8 mouse cellular contexts compared by ENCODE assay signal in genomic region chr14:45539659-45540468, GRCm38 (mm10). TPM values are rescaled to one million over a fixed set of nuclear protein-coding genes. Genes with fewer than 3 reads are reported as not detected.
DNase-seq lines count a peak whose midpoint lies in the region; ATAC-seq and TF ChIP-seq lines count a peak whose summit lies in the region.

No protein-coding gene starts in this region.

- no peaks in the 10 kb centered on the region for H3K27me3 ChIP-seq in CH12.LX (replicated peaks)
- H3K27me3 ChIP-seq in embryonic facial prominence, embryonic 10.5 days (replicated peaks; ENCODE audit: low read depth, poor library complexity, severe bottlenecking) = no peaks in the 10 kb centered on the region
- no peaks in the 10 kb centered on the region for H3K27me3 ChIP-seq in heart, adult 2 months (ENCODE audit: control insufficient read depth, insufficient read depth, low read length)
- H3K27me3 ChIP-seq in kidney, adult 2 months (replicated peaks; ENCODE audit: control insufficient read depth, insufficient read depth, low read length) = no peaks in the 10 kb centered on the region
- no peaks in the 10 kb centered on the region for H3K27me3 ChIP-seq in liver, adult 2 months (ENCODE audit: control insufficient read depth, insufficient read depth, low read length)
- no peaks in the 10 kb centered on the region for H3K27me3 ChIP-seq in neural tube, embryonic 11.5 days (ENCODE audit: control insufficient read depth, insufficient read depth, low read length)

- TF ChIP-seq EP300 in CH12.LX (IDR thresholded peaks at IDR 0.05; ENCODE audit: low read length) = no peak
- TF ChIP-seq EP300 in heart, adult 2 months (IDR thresholded peaks at IDR 0.05; ENCODE audit: insufficient read depth, low read depth, low read length) = peak; percentile 96

- no peak overlapping the region for H3K4me2 ChIP-seq in CH12.LX (ENCODE audit: insufficient read depth, low read depth, poor library complexity, severe bottlenecking)
- H3K4me2 ChIP-seq in neural tube, embryonic 11.5 days (ENCODE audit: low read depth) = no peak overlapping the region

- H3K36me3 ChIP-seq in CH12.LX (replicated peaks in 1 of 2; ENCODE audit: control insufficient read depth in 1 of 2, insufficient read depth in 1 of 2, low read length in 1 of 2) = no peaks in the 10 kb centered on the region
- no peaks in the 10 kb centered on the region for H3K36me3 ChIP-seq in embryonic facial prominence, embryonic 10.5 days (replicated peaks)
- peaks cover 3% of the 10 kb centered on the region; the same call in 1 of the 2 replicates for H3K36me3 ChIP-seq in heart, adult 2 months (ENCODE audit: control insufficient read depth, insufficient read depth, low read length)
- H3K36me3 ChIP-seq in kidney, adult 2 months (ENCODE audit: control insufficient read depth, insufficient read depth, low read length) = no peaks in the 10 kb centered on the region
- H3K36me3 ChIP-seq in liver, adult 2 months (ENCODE audit: control insufficient read depth, insufficient read depth, low read length) = no peaks in the 10 kb centered on the region
- H3K36me3 ChIP-seq in neural tube, embryonic 11.5 days (ENCODE audit: control insufficient read depth, insufficient read depth, low read length) = no peaks in the 10 kb centered on the region

- no peaks in the 10 kb centered on the region for H3K9me3 ChIP-seq in CH12.LX (replicated peaks; ENCODE audit: low read length)
- H3K9me3 ChIP-seq in embryonic facial prominence, embryonic 10.5 days = no peaks in the 10 kb centered on the region
- no peaks in the 10 kb centered on the region for H3K9me3 ChIP-seq in neural tube, embryonic 11.5 days (ENCODE audit: control insufficient read depth, low read length)

- TF ChIP-seq CTCF in CH12.LX (conservative IDR thresholded peaks at IDR 0.05 in 1 of 2, IDR thresholded peaks at IDR 0.05 in 1 of 2; ENCODE audit: low read depth in 2 of 2, low read length in 2 of 2) = peak; percentile 74 to 79
- peak; percentile 90 for TF ChIP-seq CTCF in heart, adult 2 months (IDR thresholded peaks at IDR 0.05)
- TF ChIP-seq CTCF in kidney, adult 2 months (conservative IDR thresholded peaks at IDR 0.05; ENCODE audit: insufficient read depth, insufficient read length, low read depth, low read length) = peak; percentile 94
- TF ChIP-seq CTCF in liver, adult 2 months (IDR thresholded peaks at IDR 0.05; ENCODE audit: low read depth, low read length) = peak; percentile 91

- H3K4me1 ChIP-seq in CH12.LX (ENCODE audit: control insufficient read depth in 1 of 2, insufficient read depth in 2 of 2) = peaks cover 3 to 4% of the 10 kb centered on the region in 2 experiments; a peak in 2 of 4 replicates
- peaks cover 19% of the 10 kb centered on the region for H3K4me1 ChIP-seq in embryonic facial prominence, embryonic 10.5 days
- H3K4me1 ChIP-seq in heart, adult 2 months (ENCODE audit: control insufficient read depth, insufficient read depth, low read length) = peaks cover 7% of the 10 kb centered on the region
- peaks cover 8% of the 10 kb centered on the region for H3K4me1 ChIP-seq in kidney, adult 2 months (ENCODE audit: control insufficient read depth, insufficient read depth, low read length)
- peaks cover 7% of the 10 kb centered on the region for H3K4me1 ChIP-seq in liver, adult 2 months (ENCODE audit: control insufficient read depth, insufficient read depth, low read length)
- no peaks in the 10 kb centered on the region for H3K4me1 ChIP-seq in neural tube, embryonic 11.5 days (ENCODE audit: control insufficient read depth, insufficient read depth, low read length)

- in situ Hi-C loops in CH12.LX (cut with MboI; ENCODE audit: low pct_ligation_motif_present, low pct_unique_long_range_greater_than_20kb, low sequenced_read_pairs) = no loop called here

- peak; percentile 67 for DNase-seq in CH12.LX (ENCODE audit: extremely low read depth)
- DNase-seq in adrenal gland, postnatal 25 days = peak; percentile 81
- DNase-seq in embryonic facial prominence, embryonic 10.5 days (ENCODE audit: low spot score) = peak; percentile 80
- DNase-seq in heart, adult 2 months = peak; percentile 85 to 89
- peak; percentile 92 for DNase-seq in kidney, adult 2 months
- peak; percentile 87 for DNase-seq in liver, adult 2 months (ENCODE audit: extremely low read depth, low read depth, low spot score)
- peak; percentile 81 for DNase-seq in neural tube, embryonic 11.5 days (ENCODE audit: low spot score)
- DNase-seq in thymus, postnatal 36 days = peak; percentile 7 to 13

- no peak for TF ChIP-seq POLR2A in CH12.LX (IDR thresholded peaks at IDR 0.05; ENCODE audit: low read depth, low read length)
- peak; percentile 62; the same call in 1 of the 2 replicates for TF ChIP-seq POLR2A in heart, adult 2 months (IDR thresholded peaks at IDR 0.05; ENCODE audit: insufficient read depth, low read depth, low read length)
- TF ChIP-seq POLR2A in kidney, adult 2 months (IDR thresholded peaks at IDR 0.05; ENCODE audit: low read depth, low read length) = no peak
- no peak for TF ChIP-seq POLR2A in liver, adult 2 months (IDR thresholded peaks at IDR 0.05; ENCODE audit: extremely low read depth, insufficient read depth, low read length)

- intact Hi-C loops in heart, adult 2 months (cut with DNase I) = loop anchor here (1.0 to 2.0 kb wide), 2 partner anchors 77 to 117 kb away; no protein-coding TSS in a partner anchor

- H3K4me3 ChIP-seq in CH12.LX (replicated peaks in 1 of 3; ENCODE audit: low read depth in 2 of 3, low read length in 2 of 3, poor library complexity in 1 of 3) = no peak overlapping the region
- 0 out of 2 replicates have a peak overlapping the region, but pooled peaks have one; percentile 30 for H3K4me3 ChIP-seq in embryonic facial prominence, embryonic 10.5 days
- H3K4me3 ChIP-seq in heart, adult 2 months = peak overlapping the region; percentile 16; the same call in 1 of the 2 replicates
- H3K4me3 ChIP-seq in kidney, adult 2 months (ENCODE audit: insufficient read depth, low read depth, low read length) = no peak overlapping the region
- no peak overlapping the region for H3K4me3 ChIP-seq in liver, adult 2 months (ENCODE audit: insufficient read depth, low read depth, low read length)
- no peak overlapping the region for H3K4me3 ChIP-seq in neural tube, embryonic 11.5 days (ENCODE audit: low read depth, low read length)

- 29% methylated on average over 12 of the region's 12 CpGs for WGBS in embryonic facial prominence, embryonic 10.5 days
- WGBS in heart, adult 2 months = 10% methylated on average over 12 of the region's 12 CpGs
- 15% methylated on average over 12 of the region's 12 CpGs for WGBS in kidney, adult 2 months
- WGBS in liver, adult 2 months = 7% methylated on average over 12 of the region's 12 CpGs
- 44% methylated on average over 12 of the region's 12 CpGs for WGBS in neural tube, embryonic 11.5 days

- TF ChIP-seq RAD21 in CH12.LX (IDR thresholded peaks at IDR 0.05; ENCODE audit: low read depth, low read length) = peak; percentile 54

- H3K27ac ChIP-seq in CH12.LX (ENCODE audit: insufficient read depth, low read depth) = no peak overlapping the region
- H3K27ac ChIP-seq in embryonic facial prominence, embryonic 10.5 days (replicated peaks) = peak overlapping the region; percentile 81
- peak overlapping the region; percentile 95 for H3K27ac ChIP-seq in heart, adult 2 months
- H3K27ac ChIP-seq in kidney, adult 2 months (ENCODE audit: insufficient read depth, low read depth, low read length) = peak overlapping the region; percentile 83
- H3K27ac ChIP-seq in liver, adult 2 months (replicated peaks; ENCODE audit: insufficient read depth, low read depth, low read length) = peak overlapping the region; percentile 87
- no peak overlapping the region for H3K27ac ChIP-seq in neural tube, embryonic 11.5 days (ENCODE audit: low read depth, low read length)

- dilution Hi-C loops in CH12.LX (cut with MboI; ENCODE audit: extremely low pct_ligation_motif_present, extremely low pct_unique_long_range_greater_than_20kb, low sequenced_read_pairs) = no loop called here

- H3K9ac ChIP-seq in CH12.LX (ENCODE audit: insufficient read depth, low read depth) = no peak overlapping the region
- H3K9ac ChIP-seq in heart, adult 2 months (ENCODE audit: low read depth, low read length) = no peak overlapping the region
- no peak overlapping the region; the same call in 1 of the 2 replicates for H3K9ac ChIP-seq in liver, adult 2 months (ENCODE audit: low read depth, low read length)
- no peak overlapping the region for H3K9ac ChIP-seq in neural tube, embryonic 11.5 days (ENCODE audit: low read length)

- no peaks in the 10 kb centered on the region for H3K79me2 ChIP-seq in CH12.LX (replicated peaks; ENCODE audit: control insufficient read depth, extremely low read depth, insufficient read depth, poor library complexity, severe bottlenecking)
- H3K79me2 ChIP-seq in heart, adult 2 months (replicated peaks; ENCODE audit: control insufficient read depth, insufficient read depth, low read length) = no peaks in the 10 kb centered on the region
- no peaks in the 10 kb centered on the region for H3K79me2 ChIP-seq in liver, adult 2 months (ENCODE audit: control insufficient read depth, insufficient read depth, low read length)

- ATAC-seq in neural tube, embryonic 11.5 days (ENCODE audit: insufficient read depth, low FRiP score, low TSS enrichment) = peak; percentile 63

TF ChIP-seq in CH12.LX, 34 proteins besides CTCF, POLR2A, EP300 and RAD21:
- TF ChIP-seq BHLHE40 (IDR thresholded peaks at IDR 0.05; ENCODE audit: low read depth, low read length) (peak; percentile 30; the same call in 1 of the 2 replicates), SMC3 (IDR thresholded peaks at IDR 0.05; ENCODE audit: low read depth, low read length) (peak; percentile 36; the same call in 1 of the 2 replicates), HCFC1 (IDR thresholded peaks at IDR 0.05; ENCODE audit: low read depth, low read length) (no peak)

RNA-seq across cellular contexts. Expression of gene Fermt2, which starts 9.9 kb away (rescaled TPM):
- total RNA-seq in CH12.LX (2012; rRNA removed) (not detected in 2 replicates), CH12.LX (2014; rRNA removed) (not detected in 2 replicates)
- 0.25 and 0.41 TPM in 2 replicates for polyA plus RNA-seq in CH12.LX (2012; ENCODE audit: insufficient read length, low read depth)
- 89.6 and 113 TPM in 2 replicates for total RNA-seq in adrenal gland, postnatal 25 days (2021)
- polyA plus RNA-seq in embryonic facial prominence, embryonic 10.5 days (2016; fragmentation: Nextera tagmentation; extraction: Ambion mirVana) = 83.7 and 99.7 TPM in 2 replicates
- 100 to 1,000 TPM; 230 to 250 TPM for total RNA-seq in heart, adult 2 months (2021)
- polyA plus RNA-seq in heart, adult 2 months (2012; rRNA removed) = 80.7 and 175 TPM in 2 replicates
- polyA plus RNA-seq in kidney, adult 2 months (2012; rRNA removed) = 40.8 and 47.2 TPM in 2 replicates
- 95.1 and 104 TPM in 2 replicates for total RNA-seq in liver, adult 2 months (2014; rRNA removed)
- 37.4 and 49.7 TPM in 2 replicates for polyA plus RNA-seq in liver, adult 2 months (2012; rRNA removed)
- polyA plus RNA-seq in neural tube, embryonic 11.5 days (2014; fragmentation: Nextera tagmentation; extraction: Ambion mirVana) = 71.8 and 75.5 TPM in 2 replicates

Comparison
In these comparisons a context has a peak if more than half of its experiments do, and no peak if none do; other contexts are left out.
1. DNase-seq: peak in every context shown above with its lines; median percentile 92 in kidney, adult 2 months; 87 in heart, adult 2 months; 87 in liver, adult 2 months; 81 in adrenal gland, postnatal 25 days; 81 in neural tube, embryonic 11.5 days; 80 in embryonic facial prominence, embryonic 10.5 days; 67 in CH12.LX; 10 in thymus, postnatal 36 days.
2. H3K27ac ChIP-seq: peak in embryonic facial prominence, embryonic 10.5 days (single experiment), heart, adult 2 months (single experiment), kidney, adult 2 months (single experiment) and liver, adult 2 months (single experiment); none in CH12.LX (single experiment) and neural tube, embryonic 11.5 days (single experiment).
3. H3K4me3 ChIP-seq: peak in embryonic facial prominence, embryonic 10.5 days (single experiment) and heart, adult 2 months (single experiment); none in CH12.LX (0 of 3), kidney, adult 2 months (single experiment), liver, adult 2 months (single experiment) and neural tube, embryonic 11.5 days (single experiment).
4. RNA of gene Fermt2, which starts 9.9 kb away (polyA plus RNA-seq): 83.7 to 99.7 TPM in embryonic facial prominence, embryonic 10.5 days, 80.7 to 175 TPM in heart, adult 2 months, 71.8 to 75.5 TPM in neural tube, embryonic 11.5 days, 37.4 to 49.7 TPM in liver, adult 2 months and 40.8 to 47.2 TPM in kidney, adult 2 months; 0.25 to 0.41 TPM in CH12.LX; every median in the first group is over 10 times any median in the second.
5. Peak in every context shown above with its lines, with median percentiles within 50 percentile points of each other: CTCF ChIP-seq.